Mouse (Mus musculus) testis, adult 2 months (tissue): ENCODE data around the gene Ceacam10.

Experiments used
- CTCF ChIP-seq: fragments of 200-500 bp; IDR thresholded peaks from 2 replicates; pipeline ENCODE4 v1.5.1; 2012; ENCODE audit warnings: low read depth, mild to moderate bottlenecking, inconsistent platforms, low read length, moderate library complexity; ENCODE audit not compliant: control insufficient read depth, insufficient read depth, insufficient replicate concordance
- POLR2A ChIP-seq: fragments of 200-500 bp; IDR thresholded peaks from 2 replicates; pipeline ENCODE4 v1.6.1; 2012; ENCODE audit warnings: low read depth, mild to moderate bottlenecking, inconsistent platforms, low read length, moderate library complexity; ENCODE audit not compliant: control insufficient read depth

GRCm38 (mm10) chr7:24773942-24774535 lies 3.0 kb upstream of the Ceacam10 start:
- no peak for TF ChIP-seq CTCF
- TF ChIP-seq POLR2A = no peak
